Mouse (Mus musculus) liver, adult 2 months (tissue): Measurements from ENCODE around the gene Apoc2.

ENCODE experiments used
- CTCF ChIP-seq: fragments of 200-500 bp; IDR thresholded peaks from 2 replicates; pipeline ENCODE4 v1.5.1; 2011; ENCODE audit warnings: low read depth, low read length, control low read depth
- POLR2A ChIP-seq: fragments of 200-500 bp; IDR thresholded peaks from 2 replicates; pipeline ENCODE4 v1.6.1; 2011; ENCODE audit warnings: low read length, control low read depth; ENCODE audit not compliant: insufficient read depth; ENCODE audit errors: extremely low read depth

- TF ChIP-seq CTCF (no peak; the same call in 1 of the 2 replicates), POLR2A (no peak)
Observed at GRCm38 (mm10) chr7:19696336-19696873, 18.7 kb upstream of the Apoc2 start.
